Mouse (Mus musculus): ENCODE data around the gene Opcml.

DNA sequence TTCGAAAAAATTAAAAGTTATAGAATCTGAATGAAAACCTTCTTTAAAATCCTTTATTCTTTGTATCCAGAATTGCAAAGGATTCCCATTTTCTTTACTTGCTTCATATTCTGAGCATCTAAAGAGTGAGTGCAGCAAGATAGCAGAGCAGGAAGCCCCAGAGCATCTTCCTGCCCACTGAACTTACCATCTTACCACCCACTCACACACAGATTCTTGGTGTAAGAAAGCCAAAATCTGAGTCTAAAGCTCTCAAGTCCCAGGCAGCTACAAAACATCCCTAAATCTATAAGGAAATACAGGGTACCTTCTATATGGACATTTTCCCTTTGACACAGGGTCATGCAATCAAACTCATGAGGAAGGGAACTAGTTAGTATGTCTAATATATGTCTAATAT lies 973.6 kb downstream of the Opcml start:
- TF ChIP-seq TAL1 (IDR thresholded peaks at IDR 0.05; ENCODE audit: low read length) = no peak
- TF ChIP-seq GATA1 (IDR thresholded peaks at IDR 0.05; ENCODE audit: low read length) = no peak

All from erythroblast, embryonic 14.5 days (primary cell).